Mouse (Mus musculus) large intestine, adult 2 months (tissue): ENCODE measurements around the gene Dpp9. TPM values are rescaled to one million over a fixed set of nuclear protein-coding genes. Genes with fewer than 3 reads are reported as not detected.

Experiments
- DNase-seq: peaks from one replicate; pipeline ENCODE4 v3.0.0-alpha.2; 2012; ENCODE audit warnings: low read depth, low spot score
- WGBS: fragments of 180-500 bp; shearing (Covaris S2); methylation state at CpG from one replicate; pipeline ENCODE4 v1.1.7; 2018; 5-methylcytosine and 5-hydroxymethylcytosine counted together
- polyA plus RNA-seq: library from polyadenylated mRNA; depleted of rRNA; stranded (reverse); fragments of >200 nt; gene quantifications from 2 replicates; pipeline ENCODE4 v1.2.3, GENCODE M21; 2012; rRNA removed

Dpp9 gene
- polyA plus RNA-seq, 1 experiment: 33.6 TPM

GRCm38 (mm10) chr17:56148280-56148679, 70.4 kb downstream of the Dpp9 start:
- no peak for DNase-seq

DNA sequence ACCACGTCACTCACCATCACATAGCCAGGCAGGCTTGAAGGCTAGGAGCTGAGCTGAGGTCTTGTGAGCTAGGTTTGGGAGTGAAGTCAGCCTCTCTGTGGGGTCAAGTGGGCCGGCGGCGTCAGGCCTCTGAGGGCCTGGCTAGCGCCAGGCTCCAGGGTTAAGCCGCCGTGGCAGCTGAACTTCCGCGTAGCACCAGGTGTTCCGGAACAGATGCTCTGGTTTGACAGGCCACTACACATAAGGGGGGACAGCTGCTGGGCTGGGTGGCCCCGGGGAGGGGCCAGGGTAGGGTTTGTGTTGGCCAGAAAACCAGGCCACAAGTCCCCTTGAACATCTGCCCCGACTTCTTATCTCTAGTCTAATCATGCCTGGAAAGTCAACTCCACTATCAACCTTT, 71.3 kb downstream of the Dpp9 start:
- WGBS: 53% methylated on average over 12 of the region's 12 CpGs
- DNase-seq: no peak

More at GRCm38 (mm10) chr17:56148280-56148679, 70.4 kb downstream of the Dpp9 start:
- WGBS: 35% methylated on average over 9 of the region's 9 CpGs

DNA sequence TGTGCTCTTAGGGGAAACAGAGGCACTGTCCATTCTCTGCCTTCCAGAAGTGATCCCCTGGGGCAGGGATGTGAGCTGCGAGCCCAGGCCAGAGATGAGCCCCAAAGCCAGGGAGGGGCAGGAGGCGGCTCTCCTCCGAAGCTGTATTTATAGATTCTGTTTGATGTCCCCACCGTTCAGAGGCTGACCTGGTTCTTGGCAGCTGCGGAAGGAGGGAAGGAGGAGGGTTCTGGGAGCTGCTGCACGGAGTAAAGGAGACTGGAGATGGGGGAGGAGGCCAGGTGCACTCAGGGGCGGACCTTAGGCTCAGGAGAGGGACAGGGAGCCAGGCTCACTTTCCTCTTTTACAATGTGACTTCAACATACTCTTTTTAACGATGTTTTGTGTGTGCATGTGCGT, 72.6 kb downstream of the Dpp9 start:
- 22% methylated on average over 9 of the region's 9 CpGs for WGBS
- no peak for DNase-seq

DNA sequence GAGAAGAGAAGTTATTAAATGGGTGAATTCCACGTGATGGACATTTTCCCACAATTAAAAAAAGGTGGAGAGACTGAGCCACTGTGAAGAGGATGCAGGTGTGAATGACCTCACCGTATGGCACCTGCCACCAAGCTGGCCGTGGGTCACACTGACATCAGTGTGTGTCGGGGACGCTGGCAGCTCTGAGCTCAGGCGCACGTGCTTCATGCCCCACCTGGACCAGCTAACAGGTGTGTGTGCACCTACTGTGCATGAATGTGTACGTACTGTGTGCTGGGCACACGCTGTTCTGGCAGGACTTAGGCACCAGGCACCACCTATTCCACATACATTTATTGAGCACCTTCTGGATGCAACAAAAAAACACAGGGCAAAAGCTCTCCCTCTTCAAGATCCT, 74.2 kb downstream of the Dpp9 start:
- DNase-seq: no peak
- 53% methylated on average over 9 of the region's 9 CpGs for whole genome bisulfite sequencing

DNA sequence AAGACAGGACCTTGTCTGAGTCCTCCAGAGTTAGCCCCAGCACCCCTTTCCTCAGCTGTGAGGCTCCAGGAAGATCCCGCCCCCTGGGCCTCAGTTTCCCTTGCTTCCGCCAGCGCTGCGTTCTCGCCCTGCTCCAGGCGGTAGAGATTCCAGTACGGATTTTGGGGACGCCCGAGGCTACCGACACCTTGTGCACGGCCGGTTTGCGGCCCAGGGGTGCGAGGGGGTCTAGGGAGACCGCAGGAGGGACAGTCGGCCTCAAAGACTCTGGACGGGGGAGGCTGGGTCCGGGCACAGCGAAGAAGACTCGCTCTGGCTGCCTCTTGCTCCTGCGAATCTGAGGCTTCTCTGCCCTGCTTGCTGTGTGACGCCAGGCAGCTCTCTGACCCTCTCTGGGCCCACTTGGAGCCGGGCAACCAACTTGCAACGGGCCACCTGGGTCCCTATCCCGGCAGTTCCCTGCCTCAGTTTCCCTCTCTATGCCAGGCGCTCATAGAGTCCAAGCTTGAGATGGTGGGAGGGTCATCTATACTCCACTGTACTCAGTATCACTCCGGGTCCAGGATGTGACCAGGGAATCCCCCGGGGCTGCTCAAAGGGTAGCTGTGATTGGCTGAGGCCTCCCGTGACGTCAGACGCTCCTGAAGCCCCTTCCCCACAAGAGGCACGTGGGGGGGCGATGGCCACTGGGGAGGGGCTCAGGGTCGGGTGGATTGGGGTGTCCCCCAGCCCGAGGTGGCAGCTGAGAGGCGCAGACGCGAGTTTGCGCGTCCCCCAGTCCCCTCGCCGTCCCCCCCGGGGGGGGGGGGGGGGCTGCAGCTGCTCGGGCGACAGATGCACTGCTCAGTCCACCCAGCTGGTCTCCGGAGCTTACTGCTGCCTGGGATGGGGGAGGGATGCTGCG, 76.8 kb downstream of the Dpp9 start:
- 2% methylated on average over 45 of the region's 47 CpGs for WGBS
- DNase-seq: no peak

- 3% methylated on average over 77 of the region's 79 CpGs for WGBS
- DNase-seq: no peak
Measured at GRCm38 (mm10) chr17:56139858-56140595, 78.7 kb downstream of the Dpp9 start, which contains the start of gene Sema6b. Gene Sema6b (minus strand): TSS chr17:56140343.

GRCm38 (mm10) chr17:56139355-56139754, 79.3 kb downstream of the Dpp9 start:
- DNase-seq: no peak
- WGBS: 22% methylated on average over 21 of the region's 21 CpGs

DNA sequence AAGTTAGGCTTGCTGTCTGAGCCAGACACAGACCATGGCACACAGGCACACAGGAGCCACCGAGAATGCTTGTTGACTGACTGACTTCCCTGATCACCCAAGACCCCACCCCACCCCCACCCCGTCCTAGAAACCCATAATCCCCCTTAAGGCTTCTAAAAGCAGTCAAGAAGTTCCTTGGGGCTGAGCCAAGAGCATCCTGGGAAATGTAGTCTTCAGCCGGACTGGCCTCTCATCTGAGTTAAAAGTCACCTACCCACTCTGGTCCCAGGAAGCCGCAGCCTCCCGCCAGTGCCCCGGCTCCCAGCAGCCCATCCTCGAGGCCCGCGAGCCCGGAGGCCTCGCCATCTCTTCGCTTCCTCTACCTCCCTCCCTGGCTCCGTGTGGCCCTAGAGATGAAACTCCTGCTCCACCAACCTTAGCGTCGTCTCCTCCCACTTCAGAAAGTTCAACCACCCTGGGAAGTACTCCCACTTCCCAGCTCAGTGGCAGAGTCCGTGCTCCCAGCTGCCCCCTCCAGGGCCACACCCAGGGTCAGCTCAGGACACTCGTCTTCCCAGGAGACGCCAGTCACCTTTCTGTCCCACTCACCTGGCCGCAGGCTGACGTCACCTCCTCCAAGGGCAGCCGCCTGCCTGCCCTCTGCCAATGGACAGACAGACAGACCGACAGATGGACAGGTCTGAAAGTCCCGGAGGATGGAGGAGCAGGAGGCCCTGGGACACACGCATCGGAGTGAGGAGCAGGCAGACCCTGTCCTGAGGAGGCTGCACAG, 80.7 kb downstream of the Dpp9 start:
- 36% methylated on average over 25 of the region's 25 CpGs for WGBS
- no peak for DNase-seq

Other genes starting within 250 kb of the Dpp9 start
- 1.6 and 1.7 TPM in 2 replicates for gene Shd, start 248.4 kb downstream of the Dpp9 start, polyA plus RNA-seq
- gene Fsd1, start 232.4 kb downstream of the Dpp9 start, polyA plus RNA-seq: 1.3 and 2.3 TPM in 2 replicates
- gene Stap2, start 213.3 kb downstream of the Dpp9 start, polyA plus RNA-seq: 174 and 242 TPM in 2 replicates
- gene Mpnd, start 213.2 kb downstream of the Dpp9 start, polyA plus RNA-seq: 177 and 217 TPM in 2 replicates
- 56.9 and 68.9 TPM in 2 replicates for gene Sh3gl1, start 182.3 kb downstream of the Dpp9 start, polyA plus RNA-seq
- 6.9 and 7.0 TPM in 2 replicates for gene Chaf1a, start 178.5 kb downstream of the Dpp9 start, polyA plus RNA-seq
- 51.6 and 65.0 TPM in 2 replicates for gene Ubxn6, start 143.9 kb downstream of the Dpp9 start, polyA plus RNA-seq
- gene Hdgfl2, start 139.3 kb downstream of the Dpp9 start, polyA plus RNA-seq: 22.2 and 26.6 TPM in 2 replicates
- 12.9 and 18.1 TPM in 2 replicates for gene Plin4, start 109.1 kb downstream of the Dpp9 start, polyA plus RNA-seq
- 0.27 and 0.49 TPM in 2 replicates for gene Plin5, start 101.3 kb downstream of the Dpp9 start, polyA plus RNA-seq
- 13.0 and 29.5 TPM in 2 replicates for gene Lrg1, start 96.9 kb downstream of the Dpp9 start, polyA plus RNA-seq
- gene Sema6b, start 78.6 kb downstream of the Dpp9 start, polyA plus RNA-seq: 3.3 and 3.5 TPM in 2 replicates
- gene Tnfaip8l1, start 56.4 kb downstream of the Dpp9 start, polyA plus RNA-seq: 11.3 and 13.6 TPM in 2 replicates
- 112 and 113 TPM in 2 replicates for gene Mydgf, start 35.0 kb downstream of the Dpp9 start, polyA plus RNA-seq
- 15.2 and 19.1 TPM in 2 replicates for gene Fem1a, start 37.9 kb upstream of the Dpp9 start, polyA plus RNA-seq
- 45.4 and 61.3 TPM in 2 replicates for gene Ticam1, start 57.9 kb upstream of the Dpp9 start, polyA plus RNA-seq
- 81.6 and 154 TPM in 2 replicates for gene Plin3, start 74.0 kb upstream of the Dpp9 start, polyA plus RNA-seq
- gene Arrdc5, start 81.4 kb upstream of the Dpp9 start, polyA plus RNA-seq: not detected in 2 replicates
- gene Uhrf1, start 84.4 kb upstream of the Dpp9 start, polyA plus RNA-seq: 29.2 and 30.7 TPM in 2 replicates
- 16.4 and 22.7 TPM in 2 replicates for gene Kdm4b, start 107.2 kb upstream of the Dpp9 start, polyA plus RNA-seq